Mouse (Mus musculus) small intestine, adult 2 months (tissue): ENCODE measurements around the gene Cx3cl1.

Experiments
- CTCF ChIP-seq: fragments of 200-500 bp; IDR thresholded peaks from 2 replicates; pipeline ENCODE4 v1.5.1; 2012; ENCODE audit warnings: low read depth, mild to moderate bottlenecking, control low read depth, inconsistent platforms, low read length, moderate library complexity, mixed read lengths; ENCODE audit not compliant: insufficient replicate concordance, insufficient read length; ENCODE audit errors: extremely low read depth
- POLR2A ChIP-seq: fragments of 200-500 bp; IDR thresholded peaks from 2 replicates; pipeline ENCODE4 v1.6.1; 2012; ENCODE audit warnings: low read depth, mild to moderate bottlenecking, control low read depth, inconsistent platforms, low read length, moderate library complexity

DNA sequence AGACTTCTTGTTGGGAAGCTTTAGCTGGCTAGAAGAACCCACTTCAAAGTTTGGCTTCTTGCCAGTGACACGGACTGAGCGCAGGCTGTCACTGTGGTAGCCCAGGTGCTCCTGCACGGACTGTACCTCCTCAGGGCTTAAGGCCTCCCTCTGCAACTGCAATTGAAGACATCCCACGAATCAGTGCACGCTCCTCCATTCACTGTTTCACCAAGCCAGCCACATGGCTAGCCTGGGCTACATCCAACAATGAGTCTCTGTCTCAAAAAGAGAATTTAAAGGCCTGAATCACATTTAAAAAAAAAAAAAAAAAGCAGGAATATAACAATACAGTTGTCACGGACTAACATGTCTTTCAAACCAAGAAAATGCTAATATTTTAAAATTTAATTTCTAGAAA, 56.5 kb downstream of the Cx3cl1 start:
- TF ChIP-seq CTCF (no peak), POLR2A (no peak)
